Mouse (Mus musculus) lung, postnatal 0 days (tissue): ENCODE results near the gene Aatf. TPM values are rescaled to one million over a fixed set of nuclear protein-coding genes. Genes with fewer than 3 reads are reported as not detected.

Experiments
- ATAC-seq: fragments of 200-750 bp; cut with Nextera tagmentation; 2 replicates; pipeline ENCODE4 v1.8.0; 2017; ENCODE audit warnings: moderate library complexity
- DNase-seq: peaks from one replicate; pipeline ENCODE4 v3.0.0-alpha.2; 2016; ENCODE audit warnings: low spot score
- H3K27ac ChIP-seq: fragments of 300-500 bp; sonication (generic); 2 replicates; pipeline ENCODE4 v1.5.1; 2014; ENCODE audit warnings: antibody characterized with exemption, mild to moderate bottlenecking, low read length, mixed read lengths
- H3K27me3 ChIP-seq: fragments of 300-500 bp; sonication (generic); replicated peaks from 2 replicates; pipeline ENCODE4 v1.6.1; 2014; ENCODE audit warnings: low read length, mixed read lengths; ENCODE audit not compliant: insufficient read depth
- H3K36me3 ChIP-seq: fragments of 300-500 bp; sonication (generic); 2 replicates; pipeline ENCODE4 v1.6.1; 2014; ENCODE audit warnings: low read length, mixed read lengths; ENCODE audit not compliant: insufficient read depth
- H3K4me1 ChIP-seq: fragments of 300-500 bp; sonication (generic); 2 replicates; pipeline ENCODE4 v1.6.1; 2014; ENCODE audit warnings: antibody characterized with exemption, low read depth, low read length, mixed read lengths; ENCODE audit not compliant: insufficient read depth
- H3K4me2 ChIP-seq: fragments of 300-500 bp; sonication (generic); replicated peaks from 2 replicates; pipeline ENCODE4 v1.6.1; 2014; ENCODE audit warnings: low read depth, mild to moderate bottlenecking, low read length, moderate library complexity, mixed read lengths
- H3K4me3 ChIP-seq: fragments of 300-500 bp; sonication (generic); 2 replicates; pipeline ENCODE4 v1.5.1; 2014; ENCODE audit warnings: low read depth, low read length
- H3K9ac ChIP-seq: fragments of 300-500 bp; sonication (generic); replicated peaks from 2 replicates; pipeline ENCODE4 v1.6.1; 2014; ENCODE audit warnings: low read depth, mild to moderate bottlenecking
- H3K9me3 ChIP-seq: fragments of 300-500 bp; sonication (generic); 2 replicates; pipeline ENCODE4 v1.6.1; 2016; ENCODE audit warnings: low read length, mixed read lengths
- CTCF ChIP-seq: IDR thresholded peaks from 2 replicates; pipeline ENCODE4 v1.5.1; 2016; ENCODE audit warnings: antibody characterized with exemption, mild to moderate bottlenecking
- EP300 ChIP-seq: IDR thresholded peaks from 2 replicates; pipeline ENCODE4 v1.6.1; 2016; ENCODE audit warnings: antibody characterized with exemption, mild to moderate bottlenecking, control low read depth
- WGBS: fragments of 180-500 bp; shearing (Covaris S2); extraction: QIAGEN DNeasy Blood & Tissue Kit; methylation state at CpG from one replicate; pipeline ENCODE4 v1.1.7; 2014; 5-methylcytosine and 5-hydroxymethylcytosine counted together
- polyA plus RNA-seq: library from polyadenylated mRNA; unstranded; fragments of >200 nt; fragmentation: Nextera tagmentation; extraction: Ambion mirVana; gene quantifications from 2 replicates; pipeline ENCODE4 v1.2.1, GENCODE M21; 2015

The Aatf gene
- polyA plus RNA-seq, 1 experiment from 2014 or later, result 19.4 TPM

GRCm38 (mm10) chr11:84548293-84548692 lies 35.0 kb upstream of the Aatf start:
- no peaks in the 10 kb centered on the region for H3K27me3 ChIP-seq
- H3K4me2 ChIP-seq, result no peak overlapping the region
- no peaks in the 10 kb centered on the region for H3K9me3 ChIP-seq
- WGBS, result 37% methylated on average over 2 of the region's 2 CpGs
- no peak overlapping the region for H3K4me3 ChIP-seq
- H3K36me3 ChIP-seq, result no peaks in the 10 kb centered on the region
- H3K9ac ChIP-seq, result no peak overlapping the region
- DNase-seq (no peak), ATAC-seq (no peak)
- no peak overlapping the region for H3K27ac ChIP-seq
- no peak for TF ChIP-seq CTCF
- TF ChIP-seq EP300, result no peak
- H3K4me1 ChIP-seq, result no peaks in the 10 kb centered on the region

GRCm38 (mm10) chr11:84539981-84540380 lies 26.7 kb upstream of the Aatf start:
- Histone ChIP-seq H3K27ac (no peak overlapping the region), H3K9ac (no peak overlapping the region), H3K4me1 (no peaks in the 10 kb centered on the region), H3K4me2 (no peak overlapping the region), H3K36me3 (no peaks in the 10 kb centered on the region), H3K9me3 (no peaks in the 10 kb centered on the region), H3K4me3 (no peak overlapping the region), H3K27me3 (peaks cover 3% of the 10 kb centered on the region)
- ATAC-seq (no peak), DNase-seq (no peak)
- no peak for TF ChIP-seq EP300
- no peak for TF ChIP-seq CTCF
- 12% methylated on average over 4 of the region's 4 CpGs for WGBS

GRCm38 (mm10) chr11:84529797-84530703 lies 16.7 kb upstream of the Aatf start:
- Histone ChIP-seq H3K9ac (no peak overlapping the region), H3K27ac (no peak overlapping the region), H3K9me3 (no peaks in the 10 kb centered on the region), H3K4me3 (no peak overlapping the region), H3K36me3 (no peaks in the 10 kb centered on the region), H3K4me2 (no peak overlapping the region), H3K4me1 (peaks cover 3% of the 10 kb centered on the region; the same call in 1 of the 2 replicates), H3K27me3 (peaks cover 80% of the 10 kb centered on the region)
- 7% methylated on average over 14 of the region's 14 CpGs for WGBS
- DNase-seq (peak; percentile 26), ATAC-seq (no peak)
- no peak for TF ChIP-seq CTCF
- no peak for TF ChIP-seq EP300

GRCm38 (mm10) chr11:84529143-84529755 lies 15.9 kb upstream of the Aatf start:
- H3K36me3 ChIP-seq, result no peaks in the 10 kb centered on the region
- H3K27me3 ChIP-seq, result peaks cover 88% of the 10 kb centered on the region
- ATAC-seq (no peak), DNase-seq (no peak)
- H3K4me1 ChIP-seq, result peaks cover 9% of the 10 kb centered on the region; the same call in 1 of the 2 replicates
- no peaks in the 10 kb centered on the region for H3K9me3 ChIP-seq
- WGBS, result 3% methylated on average over 24 of the region's 24 CpGs
- no peak overlapping the region for H3K4me2 ChIP-seq
- no peak overlapping the region for H3K9ac ChIP-seq
- no peak for TF ChIP-seq CTCF
- no peak for TF ChIP-seq EP300
- no peak overlapping the region for H3K27ac ChIP-seq
- H3K4me3 ChIP-seq, result no peak overlapping the region

GRCm38 (mm10) chr11:84526976-84527860 lies 13.9 kb upstream of the Aatf start:
- H3K27ac ChIP-seq, result no peak overlapping the region
- WGBS, result 6% methylated on average over 29 of the region's 29 CpGs
- ATAC-seq (no peak), DNase-seq (no peak)
- no peaks in the 10 kb centered on the region for H3K9me3 ChIP-seq
- peaks cover 25% of the 10 kb centered on the region; the same call in 1 of the 2 replicates for H3K4me1 ChIP-seq
- TF ChIP-seq EP300 (no peak), CTCF (no peak)
- H3K4me2 ChIP-seq, result no peak overlapping the region
- H3K36me3 ChIP-seq, result no peaks in the 10 kb centered on the region
- H3K27me3 ChIP-seq, result peaks cover 96% of the 10 kb centered on the region
- H3K9ac ChIP-seq, result no peak overlapping the region
- H3K4me3 ChIP-seq, result no peak overlapping the region
